Mouse (Mus musculus) C2C12 (cell line): Measurements from ENCODE around the gene Polr3k.

ENCODE experiments used
- CEBPB ChIP-seq: IDR thresholded peaks from one replicate; pipeline ENCODE4 v1.6.1; 2011; ENCODE audit warnings: low read depth, mild to moderate bottlenecking, control low read depth, moderate library complexity
- CTCF ChIP-seq: IDR thresholded peaks from one replicate; pipeline ENCODE4 v1.5.1; 2011; ENCODE audit not compliant: control insufficient read depth, insufficient read depth, insufficient read length
- FOSL1 ChIP-seq: IDR thresholded peaks from one replicate; pipeline ENCODE4 v1.8.0; 2011; ENCODE audit warnings: mild to moderate bottlenecking, low read length; ENCODE audit not compliant: poor library complexity, insufficient read depth, severe bottlenecking
- MAX ChIP-seq: IDR thresholded peaks from one replicate; pipeline ENCODE4 v1.6.1; 2011; ENCODE audit warnings: mild to moderate bottlenecking, control low read depth
- MYOD1 ChIP-seq: IDR thresholded peaks from one replicate; pipeline ENCODE4 v1.6.1; 2011; ENCODE audit warnings: low read depth; ENCODE audit not compliant: control insufficient read depth, insufficient read length
- USF1 ChIP-seq: IDR thresholded peaks from one replicate; pipeline ENCODE4 v1.6.1; 2011; ENCODE audit warnings: low read depth, mild to moderate bottlenecking, control low read depth, moderate library complexity

DNA sequence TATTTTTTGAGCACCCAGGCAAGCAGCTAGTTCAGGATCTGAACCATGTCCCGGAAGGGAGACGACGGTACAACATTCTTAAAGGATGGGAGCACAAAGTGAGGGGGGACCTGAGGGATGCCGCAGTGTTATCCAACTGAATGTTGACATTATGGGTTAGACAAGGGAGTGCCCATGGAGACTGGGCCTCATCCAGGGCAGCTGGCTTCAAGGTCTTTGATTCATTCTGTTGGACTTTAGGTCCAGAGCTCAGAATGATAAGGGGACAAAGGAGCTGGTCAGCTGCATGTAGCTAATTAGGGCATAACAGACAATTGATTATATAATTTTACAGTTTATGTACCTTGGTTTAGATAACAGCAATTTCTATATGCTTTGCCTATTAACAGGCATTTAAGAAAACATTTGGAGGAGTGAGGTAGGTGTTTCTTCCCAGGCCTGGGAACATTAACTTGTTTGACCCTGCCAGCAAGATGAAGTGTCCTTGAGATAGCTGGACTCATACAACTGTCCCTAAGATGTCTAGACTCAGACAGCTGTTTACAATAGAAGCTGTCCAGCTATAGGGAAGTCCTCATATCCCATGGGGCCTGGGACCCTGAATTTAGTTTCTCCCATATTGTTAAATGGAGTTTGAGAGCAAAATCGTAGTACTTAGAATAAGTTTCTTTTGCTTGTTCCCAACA is 18.3 kb upstream of the Polr3k start:
- TF ChIP-seq MAX (no peak), CTCF (no peak), CEBPB (no peak), USF1 (no peak), FOSL1 (no peak), MYOD1 (no peak)
